Mouse (Mus musculus) liver, embryonic 12.5 days (tissue): ENCODE measurements around the gene Sycn. TPM values are rescaled to one million over a fixed set of nuclear protein-coding genes. Genes with fewer than 3 reads are reported as not detected.

Source experiments
- ATAC-seq: fragments of 200-750 bp; cut with Nextera tagmentation; 2 replicates; pipeline ENCODE4 v1.8.0; 2017; ENCODE audit warnings: moderate number of reproducible peaks, mild to moderate bottlenecking, moderate library complexity
- H3K27ac ChIP-seq: fragments of 300-500 bp; sonication (generic); 2 replicates; pipeline ENCODE4 v1.5.1; 2016; ENCODE audit warnings: mild to moderate bottlenecking
- H3K27me3 ChIP-seq: fragments of 300-500 bp; sonication (generic); replicated peaks from 2 replicates; pipeline ENCODE4 v1.6.1; 2016; ENCODE audit warnings: mild to moderate bottlenecking, moderate library complexity
- H3K36me3 ChIP-seq: fragments of 300-500 bp; sonication (generic); 2 replicates; pipeline ENCODE4 v1.6.1; 2016; ENCODE audit warnings: mild to moderate bottlenecking, moderate library complexity
- H3K4me1 ChIP-seq: fragments of 300-500 bp; sonication (generic); 2 replicates; pipeline ENCODE4 v1.6.1; 2016
- H3K4me2 ChIP-seq: fragments of 300-500 bp; sonication (generic); 2 replicates; pipeline ENCODE4 v1.6.1; 2016; ENCODE audit warnings: mild to moderate bottlenecking, moderate library complexity
- H3K4me3 ChIP-seq: fragments of 300-500 bp; sonication (generic); 2 replicates; pipeline ENCODE4 v1.5.1; 2016; ENCODE audit warnings: mild to moderate bottlenecking, moderate library complexity
- H3K9ac ChIP-seq: fragments of 300-500 bp; sonication (generic); 2 replicates; pipeline ENCODE4 v1.6.1; 2016; ENCODE audit warnings: mild to moderate bottlenecking, moderate library complexity
- H3K9me3 ChIP-seq: fragments of 300-500 bp; sonication (generic); replicated peaks from 2 replicates; pipeline ENCODE4 v1.6.1; 2016; ENCODE audit warnings: mild to moderate bottlenecking, moderate library complexity
- WGBS: fragments of 180-500 bp; shearing (Covaris S2); methylation state at CpG from one replicate; pipeline ENCODE4 v1.1.7; 2016; ENCODE audit not compliant: insufficient replicate concordance; 5-methylcytosine and 5-hydroxymethylcytosine counted together
- polyA plus RNA-seq: library from polyadenylated mRNA; unstranded; fragments of >200 nt; fragmentation: Nextera tagmentation; extraction: Ambion mirVana; gene quantifications from 2 replicates; pipeline ENCODE4 v1.2.1, GENCODE M21; 2016

Sycn gene
- polyA plus RNA-seq, 1 experiment from 2014 or later: not detected

GRCm38 (mm10) chr7:28577826-28578542, 37.3 kb downstream of the Sycn start:
- H3K27ac ChIP-seq: peak overlapping the region; percentile 80
- H3K4me1 ChIP-seq: peaks cover 100% of the 10 kb centered on the region
- peaks cover 21% of the 10 kb centered on the region for H3K36me3 ChIP-seq
- H3K9ac ChIP-seq: 0 out of 2 replicates have a peak overlapping the region, but pooled peaks have one; percentile 15
- H3K27me3 ChIP-seq: no peaks in the 10 kb centered on the region
- H3K4me3 ChIP-seq: no peak overlapping the region
- no peak overlapping the region for H3K4me2 ChIP-seq
- H3K9me3 ChIP-seq: no peaks in the 10 kb centered on the region
- ATAC-seq: no peak
- WGBS: 75% methylated on average over 9 of the region's 9 CpGs

- Histone ChIP-seq H3K36me3 (peaks cover 21% of the 10 kb centered on the region), H3K9me3 (no peaks in the 10 kb centered on the region), H3K4me2 (no peak overlapping the region), H3K4me3 (no peak overlapping the region), H3K9ac (peak overlapping the region; percentile 15; the same call in 1 of the 2 replicates), H3K27me3 (no peaks in the 10 kb centered on the region), H3K4me1 (peaks cover 100% of the 10 kb centered on the region), H3K27ac (peak overlapping the region; percentile 80)
- WGBS: 77% methylated on average over 5 of the region's 5 CpGs
- no peak for ATAC-seq
Measured at GRCm38 (mm10) chr7:28578543-28579053, 37.9 kb downstream of the Sycn start.

GRCm38 (mm10) chr7:28579826-28580225, 39.1 kb downstream of the Sycn start:
- Histone ChIP-seq H3K9ac (peak overlapping the region; percentile 12; the same call in 1 of the 2 replicates), H3K9me3 (no peaks in the 10 kb centered on the region), H3K27ac (peak overlapping the region; percentile 88; the same call in 1 of the 2 replicates), H3K4me1 (peaks cover 100% of the 10 kb centered on the region), H3K36me3 (peaks cover 21% of the 10 kb centered on the region), H3K27me3 (no peaks in the 10 kb centered on the region), H3K4me3 (no peak overlapping the region), H3K4me2 (no peak overlapping the region)
- ATAC-seq: no peak
- 77% methylated on average over 5 of the region's 5 CpGs for WGBS

- Histone ChIP-seq H3K27me3 (no peaks in the 10 kb centered on the region), H3K27ac (peak overlapping the region; percentile 88), H3K4me3 (peak overlapping the region; percentile 24), H3K4me1 (peaks cover 99% of the 10 kb centered on the region), H3K4me2 (peak overlapping the region; percentile 64), H3K9ac (peak overlapping the region; percentile 51), H3K36me3 (peaks cover 21% of the 10 kb centered on the region), H3K9me3 (no peaks in the 10 kb centered on the region)
- WGBS: 18% methylated on average over 4 of the region's 4 CpGs
- ATAC-seq: peak; percentile 88
Measured at GRCm38 (mm10) chr7:28581721-28582120, 41.0 kb downstream of the Sycn start.

- ATAC-seq: no peak
- no peaks in the 10 kb centered on the region for H3K9me3 ChIP-seq
- H3K36me3 ChIP-seq: peaks cover 21% of the 10 kb centered on the region
- no peaks in the 10 kb centered on the region for H3K27me3 ChIP-seq
- peak overlapping the region; percentile 27; the same call in 1 of the 2 replicates for H3K4me3 ChIP-seq
- peak overlapping the region; percentile 88 for H3K27ac ChIP-seq
- H3K4me2 ChIP-seq: peak overlapping the region; percentile 64
- peaks cover 99% of the 10 kb centered on the region for H3K4me1 ChIP-seq
- 24% methylated on average over 11 of the region's 11 CpGs for WGBS
- peak overlapping the region; percentile 51 for H3K9ac ChIP-seq
Measured at GRCm38 (mm10) chr7:28582841-28583240, 42.2 kb downstream of the Sycn start.

- Histone ChIP-seq H3K27ac (peak overlapping the region; percentile 88), H3K36me3 (peaks cover 19% of the 10 kb centered on the region), H3K4me3 (peak overlapping the region; percentile 27), H3K4me1 (peaks cover 97% of the 10 kb centered on the region), H3K4me2 (peak overlapping the region; percentile 64), H3K9ac (peak overlapping the region; percentile 51), H3K9me3 (no peaks in the 10 kb centered on the region), H3K27me3 (no peaks in the 10 kb centered on the region)
- 41% methylated on average over 8 of the region's 8 CpGs for WGBS
- peak; percentile 57 for ATAC-seq
Measured at GRCm38 (mm10) chr7:28583570-28584344, 43.1 kb downstream of the Sycn start.

GRCm38 (mm10) chr7:28584468-28584867, 43.8 kb downstream of the Sycn start:
- peak overlapping the region; percentile 51 for H3K9ac ChIP-seq
- H3K9me3 ChIP-seq: no peaks in the 10 kb centered on the region
- peak; percentile 57 for ATAC-seq
- WGBS: 32% methylated on average over 4 of the region's 4 CpGs
- peak overlapping the region; percentile 64 for H3K4me2 ChIP-seq
- H3K27me3 ChIP-seq: no peaks in the 10 kb centered on the region
- 0 out of 2 replicates have a peak overlapping the region, but pooled peaks have one; percentile 9 for H3K4me3 ChIP-seq
- H3K36me3 ChIP-seq: peaks cover 12% of the 10 kb centered on the region; the same call in 1 of the 2 replicates
- peak overlapping the region; percentile 88 for H3K27ac ChIP-seq
- H3K4me1 ChIP-seq: peaks cover 97% of the 10 kb centered on the region

GRCm38 (mm10) chr7:28585001-28585400, 44.3 kb downstream of the Sycn start:
- H3K4me1 ChIP-seq: peaks cover 97% of the 10 kb centered on the region
- peaks cover 9% of the 10 kb centered on the region; the same call in 1 of the 2 replicates for H3K36me3 ChIP-seq
- H3K27me3 ChIP-seq: no peaks in the 10 kb centered on the region
- WGBS: 77% methylated on average over 6 of the region's 6 CpGs
- peak overlapping the region; percentile 88 for H3K27ac ChIP-seq
- no peaks in the 10 kb centered on the region for H3K9me3 ChIP-seq
- no peak for ATAC-seq
- peak overlapping the region; percentile 64 for H3K4me2 ChIP-seq
- H3K9ac ChIP-seq: peak overlapping the region; percentile 51
- H3K4me3 ChIP-seq: 0 out of 2 replicates have a peak overlapping the region, but pooled peaks have one; percentile 9

- H3K9ac ChIP-seq: no peak overlapping the region
- WGBS: 82% methylated on average over 6 of the region's 6 CpGs
Measured at GRCm38 (mm10) chr7:28586663-28587411, 46.2 kb downstream of the Sycn start.

GRCm38 (mm10) chr7:28587644-28588043, 47.0 kb downstream of the Sycn start:
- no peak overlapping the region for H3K4me2 ChIP-seq
- no peak overlapping the region for H3K4me3 ChIP-seq
- H3K27me3 ChIP-seq: no peaks in the 10 kb centered on the region
- H3K27ac ChIP-seq: 0 out of 2 replicates have a peak overlapping the region, but pooled peaks have one; percentile 11
- 0 out of 2 replicates have a peak, but pooled peaks cover 5% of the 10 kb centered on the region for H3K36me3 ChIP-seq
- ATAC-seq: no peak
- H3K4me1 ChIP-seq: peaks cover 97% of the 10 kb centered on the region
- H3K9me3 ChIP-seq: no peaks in the 10 kb centered on the region
- H3K9ac ChIP-seq: no peak overlapping the region

More at GRCm38 (mm10) chr7:28586663-28587411, 46.2 kb downstream of the Sycn start:
- no peak for ATAC-seq
- H3K9me3 ChIP-seq: no peaks in the 10 kb centered on the region
- H3K4me2 ChIP-seq: no peak overlapping the region
- H3K4me3 ChIP-seq: no peak overlapping the region
- peaks cover 97% of the 10 kb centered on the region for H3K4me1 ChIP-seq
- H3K27me3 ChIP-seq: no peaks in the 10 kb centered on the region
- 0 out of 2 replicates have a peak overlapping the region, but pooled peaks have one; percentile 11 for H3K27ac ChIP-seq
- 0 out of 2 replicates have a peak, but pooled peaks cover 5% of the 10 kb centered on the region for H3K36me3 ChIP-seq
